Mouse (Mus musculus) T-cell, adult 66 days (primary cell): ENCODE results near the gene Zgpat. TPM values are rescaled to one million over a fixed set of nuclear protein-coding genes. Genes with fewer than 3 reads are reported as not detected.

Experiments
- total RNA-seq, 2 experiments: library from RNA; stranded (reverse); gene quantifications; 3 replicates in 1 of 2; 4 replicates in 1 of 2; pipeline ENCODE4 v1.2.4; 2023

The Zgpat gene
- total RNA-seq = 100 to 1,000 TPM; 126 to 143 TPM

GRCm38 (mm10) chr2:181364860-181365596, at the start of gene Zgpat, which contains the start of gene Arfrp1:
TSS of gene Zgpat (plus strand) at chr2:181364928.
TSS of gene Arfrp1 (minus strand) at chr2:181365404.

GRCm38 (mm10) chr2:181319248-181320102, 45.3 kb upstream of the Zgpat start, which contains the start of gene Rtel1:
TSS of gene Rtel1 (plus strand) at chr2:181319739.

GRCm38 (mm10) chr2:181379778-181380177, 15.1 kb downstream of the Zgpat start, which contains the start of gene Lime1:
TSS of gene Lime1 (plus strand) at chr2:181380078.

Other genes with a start within 250 kb of the Zgpat start
- gene Kcnq2, start 229.6 kb upstream of the Zgpat start, total RNA-seq = not detected
- gene Eef1a2, start 207.9 kb upstream of the Zgpat start, total RNA-seq = not detected
- gene Ppdpf, start 177.7 kb upstream of the Zgpat start, total RNA-seq = 100 to 1,000 TPM in 1 of 2 experiments, 10 to 100 TPM in 1; 85.3 to 108 TPM
- gene Ptk6, start 162.1 kb upstream of the Zgpat start, total RNA-seq = not detected
- gene Srms, start 151.7 kb upstream of the Zgpat start, total RNA-seq = under 1 TPM; 0.29 to 0.80 TPM
- gene Fndc11, start 144.9 kb upstream of the Zgpat start, total RNA-seq = under 1 TPM in 1 of 2 experiments, not detected in 1; 0.83 TPM
- 100 to 1,000 TPM; 148 to 165 TPM for gene Helz2, start 122.9 kb upstream of the Zgpat start, total RNA-seq
- gene Gmeb2, start 76.9 kb upstream of the Zgpat start, total RNA-seq = 10 to 100 TPM; 39.1 to 40.4 TPM
- gene Stmn3, start 50.4 kb upstream of the Zgpat start, total RNA-seq = not detected
- gene Rtel1, start 45.2 kb upstream of the Zgpat start, total RNA-seq = 100 to 1,000 TPM; 126 to 141 TPM
- 100 to 1,000 TPM in 1 of 2 experiments, 10 to 100 TPM in 1; 95.6 to 110 TPM for gene Arfrp1, start 476 bp downstream of the Zgpat start, total RNA-seq
- 100 to 1,000 TPM; 260 to 278 TPM for gene Lime1, start 15.2 kb downstream of the Zgpat start, total RNA-seq
- under 1 TPM; 0.27 to 0.67 TPM for gene Zbtb46, start 94.5 kb downstream of the Zgpat start, total RNA-seq
- not detected for gene Abhd16b, start 128.3 kb downstream of the Zgpat start, total RNA-seq
- 10 to 100 TPM; 81.9 to 88.8 TPM for gene Tpd52l2, start 132.2 kb downstream of the Zgpat start, total RNA-seq
- gene Dnajc5, start 155.6 kb downstream of the Zgpat start, total RNA-seq = 100 to 1,000 TPM; 131 to 137 TPM
- 100 to 1,000 TPM; 156 to 204 TPM for gene Uckl1, start 220.0 kb downstream of the Zgpat start, total RNA-seq
- gene Prpf6, start 226.9 kb downstream of the Zgpat start, total RNA-seq = 10 to 100 TPM; 60.2 to 63.9 TPM
- gene Zfp512b, start 227.9 kb downstream of the Zgpat start, total RNA-seq = 10 to 100 TPM; 67.3 to 81.5 TPM
- gene Samd10, start 234.3 kb downstream of the Zgpat start, total RNA-seq = 10 to 100 TPM; 15.5 to 17.5 TPM